Mouse (Mus musculus): ENCODE measurements around the gene Epha1.

DNA sequence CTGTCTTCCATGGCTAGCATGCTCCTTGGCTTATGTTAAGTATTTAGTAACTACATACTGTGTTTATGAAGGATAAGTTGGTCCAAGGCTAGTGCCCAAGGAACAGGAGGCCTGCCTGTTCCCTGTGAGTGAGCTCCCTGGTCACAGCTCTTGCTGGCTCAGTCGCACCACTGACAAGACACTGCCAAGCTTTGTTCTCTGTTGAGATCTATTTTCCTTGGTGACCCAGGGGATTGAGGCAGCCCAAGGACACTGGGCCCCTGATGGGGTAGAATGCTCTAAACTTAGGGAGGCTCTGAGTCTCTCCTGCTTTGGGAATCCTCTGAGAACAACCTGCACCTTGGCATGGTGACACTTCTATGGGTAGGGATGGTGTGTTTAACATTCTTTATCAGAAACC, 11.0 kb downstream of the Epha1 start:
- peak; percentile 44 for TF ChIP-seq POLR2A (IDR thresholded peaks at IDR 0.05; ENCODE audit: low read depth, low read length)
- no peak for TF ChIP-seq CTCF (IDR thresholded peaks at IDR 0.05; ENCODE audit: borderline replicate concordance, insufficient read depth, low read length)
